Mouse (Mus musculus) heart, adult 2 months (tissue): Measurements from ENCODE around the gene Dnal4. TPM values are rescaled to one million over a fixed set of nuclear protein-coding genes. Genes with fewer than 3 reads are reported as not detected.

Experiments
- DNase-seq, 2 experiments: peaks; one replicate each; pipeline ENCODE4 v3.0.0; 2021
- H3K27ac ChIP-seq: fragments of 200-600 bp; 2 replicates; pipeline ENCODE4 v1.8.1; 2022
- H3K27me3 ChIP-seq: fragments of 200-500 bp; 2 replicates; pipeline ENCODE4 v1.6.1; 2012; ENCODE audit warnings: mild to moderate bottlenecking, low read length, inconsistent platforms, mixed read lengths; ENCODE audit not compliant: control insufficient read depth, insufficient read depth
- H3K36me3 ChIP-seq: fragments of 200-500 bp; 2 replicates; pipeline ENCODE4 v1.6.1; 2012; ENCODE audit warnings: low read length, inconsistent platforms; ENCODE audit not compliant: control insufficient read depth, insufficient read depth
- H3K4me1 ChIP-seq: fragments of 200-500 bp; 2 replicates; pipeline ENCODE4 v1.6.1; 2011; ENCODE audit warnings: low read length; ENCODE audit not compliant: control insufficient read depth, insufficient read depth
- H3K4me3 ChIP-seq: fragments of 200-600 bp; 2 replicates; pipeline ENCODE4 v1.8.1; 2022
- H3K79me2 ChIP-seq: fragments of 200-500 bp; replicated peaks from 2 replicates; pipeline ENCODE4 v1.6.1; 2012; ENCODE audit warnings: mild to moderate bottlenecking, inconsistent platforms, low read length, moderate library complexity, mixed read lengths; ENCODE audit not compliant: control insufficient read depth, insufficient read depth
- H3K9ac ChIP-seq: fragments of 200-500 bp; 2 replicates; pipeline ENCODE4 v1.6.1; 2012; ENCODE audit warnings: low read depth, mild to moderate bottlenecking, control low read depth, inconsistent platforms, low read length, mixed read lengths
- CTCF ChIP-seq: fragments of 200-600 bp; IDR thresholded peaks from 2 replicates; pipeline ENCODE4 v1.8.1; 2022; ENCODE audit warnings: antibody characterized with exemption, mild to moderate bottlenecking, moderate library complexity
- EP300 ChIP-seq: fragments of 200-500 bp; IDR thresholded peaks from 2 replicates; pipeline ENCODE4 v1.6.1; 2011; ENCODE audit warnings: low read depth, low read length, control low read depth; ENCODE audit not compliant: insufficient read depth
- POLR2A ChIP-seq: fragments of 200-500 bp; IDR thresholded peaks from 2 replicates; pipeline ENCODE4 v1.6.1; 2011; ENCODE audit warnings: mild to moderate bottlenecking, low read depth, low read length, control low read depth; ENCODE audit not compliant: insufficient read depth
- WGBS: fragments of 180-500 bp; shearing (Covaris S2); methylation state at CpG from one replicate; pipeline ENCODE4 v1.1.7; 2018; 5-methylcytosine and 5-hydroxymethylcytosine counted together
- intact Hi-C: fragments of 180-260 bp; cut with DNase I; formaldehyde crosslinking; loops from one replicate; pipeline ENCODE4 v1.15.1; 2025
- polyA plus RNA-seq: library from polyadenylated mRNA; depleted of rRNA; stranded (reverse); fragments of >200 nt; gene quantifications from 2 replicates; pipeline ENCODE4 v1.2.3, GENCODE M21; 2012
- total RNA-seq, 2 experiments: library from RNA; stranded (reverse); gene quantifications; 2 replicates each; pipeline ENCODE4 v1.2.3; 2021

Dnal4 gene
- total and polyA plus RNA-seq, 3 experiments: 19.3 to 43.0 (median 21.7) TPM

GRCm38 (mm10) chr15:79808658-79809057 is 31.0 kb upstream of the Dnal4 start:
- intact Hi-C loops: loop anchor here (5.0 kb wide), 1 partner anchor 56 kb away; no protein-coding TSS in a partner anchor
- Histone ChIP-seq H3K9ac (no peak overlapping the region), H3K36me3 (no peaks in the 10 kb centered on the region), H3K27me3 (peaks cover under 1% of the 10 kb centered on the region; the same call in 1 of the 2 replicates), H3K4me3 (no peak overlapping the region), H3K4me1 (0 out of 2 replicates have a peak, but pooled peaks cover under 1% of the 10 kb centered on the region), H3K79me2 (no peaks in the 10 kb centered on the region), H3K27ac (no peak overlapping the region)
- 57% methylated on average over 5 of the region's 5 CpGs for WGBS
- DNase-seq: no peak
- TF ChIP-seq CTCF (no peak), POLR2A (no peak), EP300 (no peak)

- peak in 1 of 2 experiments; percentile 26 for DNase-seq
- TF ChIP-seq CTCF (peak; percentile 88), POLR2A (no peak)
- Histone ChIP-seq H3K36me3 (no peaks in the 10 kb centered on the region), H3K4me1 (0 out of 2 replicates have a peak, but pooled peaks cover 2% of the 10 kb centered on the region), H3K27ac (no peak overlapping the region), H3K27me3 (peaks cover 3% of the 10 kb centered on the region; the same call in 1 of the 2 replicates), H3K79me2 (no peaks in the 10 kb centered on the region), H3K4me3 (no peak overlapping the region), H3K9ac (no peak overlapping the region)
- intact Hi-C loops: loop anchor here (5.0 kb wide), 1 partner anchor 56 kb away; no protein-coding TSS in a partner anchor
- 25% methylated on average over 5 of the region's 5 CpGs for WGBS
Measured at GRCm38 (mm10) chr15:79808114-79808513, 30.5 kb upstream of the Dnal4 start.

GRCm38 (mm10) chr15:79807050-79807449 is 29.4 kb upstream of the Dnal4 start:
- H3K27ac ChIP-seq: no peak overlapping the region
- TF ChIP-seq POLR2A (no peak), EP300 (no peak), CTCF (no peak)
- H3K4me1 ChIP-seq: 0 out of 2 replicates have a peak, but pooled peaks cover 2% of the 10 kb centered on the region
- peaks cover 3% of the 10 kb centered on the region; the same call in 1 of the 2 replicates for H3K27me3 ChIP-seq
- H3K79me2 ChIP-seq: no peaks in the 10 kb centered on the region
- no peak overlapping the region for H3K9ac ChIP-seq
- WGBS: 25% methylated on average over 1 of the region's 1 CpGs
- no peak overlapping the region for H3K4me3 ChIP-seq
- no peaks in the 10 kb centered on the region for H3K36me3 ChIP-seq
- no peak for DNase-seq
- intact Hi-C loops: loop anchor here (5.0 kb wide), 1 partner anchor 55 kb away; no protein-coding TSS in a partner anchor

GRCm38 (mm10) chr15:79805246-79805645 is 27.6 kb upstream of the Dnal4 start:
- 42% methylated on average over 8 of the region's 8 CpGs for WGBS
- H3K27me3 ChIP-seq: peaks cover 3% of the 10 kb centered on the region; the same call in 1 of the 2 replicates
- no peaks in the 10 kb centered on the region for H3K79me2 ChIP-seq
- H3K27ac ChIP-seq: no peak overlapping the region
- TF ChIP-seq POLR2A: no peak
- no peak for TF ChIP-seq EP300
- no peak for TF ChIP-seq CTCF
- intact Hi-C loops: loop anchor here (5.0 kb wide), 1 partner anchor 53 kb away; no protein-coding TSS in a partner anchor
- no peaks in the 10 kb centered on the region for H3K36me3 ChIP-seq
- 0 out of 2 replicates have a peak, but pooled peaks cover 2% of the 10 kb centered on the region for H3K4me1 ChIP-seq
- no peak overlapping the region for H3K9ac ChIP-seq
- H3K4me3 ChIP-seq: no peak overlapping the region
- no peak for DNase-seq

DNA sequence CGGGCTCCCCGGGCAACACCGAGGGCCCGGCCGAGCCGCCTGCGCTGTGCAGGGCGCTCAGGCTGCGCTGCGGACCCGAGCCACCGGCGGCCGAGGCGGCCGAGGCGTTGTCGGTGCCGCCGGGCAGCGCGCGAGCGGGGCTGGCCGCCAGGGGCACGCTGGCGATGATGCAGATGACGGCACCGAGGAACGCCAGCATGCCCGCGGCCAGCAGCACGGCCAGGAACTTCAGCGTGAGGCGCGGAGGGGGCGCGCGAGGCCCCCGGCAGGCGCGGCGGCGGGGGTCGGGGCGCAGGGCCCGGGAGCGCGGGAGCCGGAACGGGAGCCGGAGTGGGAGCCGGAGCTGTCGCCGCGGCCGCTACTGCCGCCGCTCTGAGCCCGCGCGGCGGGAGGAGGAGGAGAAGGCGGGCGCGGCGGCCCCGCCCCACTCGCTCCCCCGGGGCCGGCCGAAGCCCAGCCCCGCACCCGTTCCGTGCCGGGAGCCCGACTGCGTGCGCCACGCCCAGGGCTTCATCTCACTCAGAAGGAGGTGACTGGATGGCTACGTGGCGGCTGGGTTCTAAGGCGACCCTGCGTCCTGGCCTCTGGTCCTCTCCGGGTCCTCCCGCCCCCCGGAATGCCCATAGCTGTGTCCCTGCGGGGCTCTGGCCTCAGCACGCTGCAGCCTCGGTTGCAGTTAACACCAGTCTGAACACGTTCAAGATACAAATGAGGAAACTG is 26.9 kb upstream of the Dnal4 start, which contains the start of gene Nptxr:
TSS of gene Nptxr (minus strand) at position 415 of the 720 bp plus-strand sequence.
- intact Hi-C loops: loop anchor here (5.0 kb wide), 1 partner anchor 52 kb away; no protein-coding TSS in a partner anchor
- Histone ChIP-seq H3K4me1 (0 out of 2 replicates have a peak, but pooled peaks cover 2% of the 10 kb centered on the region), H3K4me3 (peak within 1 kb of the TSS; percentile 45), H3K27ac (no peak within 1 kb of the TSS), H3K36me3 (no peaks in the 10 kb centered on the region), H3K27me3 (peaks cover 3% of the 10 kb centered on the region; the same call in 1 of the 2 replicates), H3K9ac (peak within 1 kb of the TSS; percentile 72), H3K79me2 (no peaks in the 10 kb centered on the region)
- TF ChIP-seq EP300 (no peak), CTCF (peak; percentile 37), POLR2A (peak; percentile 30; the same call in 1 of the 2 replicates)
- DNase-seq: peak; percentile 72 to 76
- WGBS: under 1% methylated on average over 75 of the region's 91 CpGs
